Mouse (Mus musculus) T-helper 2 cell (primary cell): Measurements from ENCODE around the gene Foxa1.

Source experiments
- in situ Hi-C: fragments of 300-600 bp; cut with MboI, MseI; formaldehyde crosslinking; loops from one replicate; pipeline ENCODE4 v1.15.1; 2025; ENCODE audit warnings: high pct_unique_total_duplicates

Gene Foxa1

GRCm38 (mm10) chr12:57546415-57547201 lies at the start of gene Foxa1:
TSS of gene Foxa1 (minus strand) at chr12:57546916.
- in situ Hi-C loops: loop anchor here (10.0 to 25.0 kb wide), 2 partner anchors 284 to 852 kb away; partner anchors contain the start of gene Pax9

- in situ Hi-C loops: no loop called here
These were observed 29.4 kb upstream of the Foxa1 start for GRCm38 (mm10) chr12:57575931-57576628.

GRCm38 (mm10) chr12:57572415-57572814 lies 25.7 kb upstream of the Foxa1 start:
- in situ Hi-C loops: no loop called here

- in situ Hi-C loops: no loop called here
These were observed 25.1 kb upstream of the Foxa1 start for GRCm38 (mm10) chr12:57571773-57572172.

- in situ Hi-C loops: no loop called here
These were observed 17.2 kb upstream of the Foxa1 start, which contains the start of gene Ttc6 for GRCm38 (mm10) chr12:57563909-57564308. TSS of gene Ttc6 (plus strand) at chr12:57564113.

GRCm38 (mm10) chr12:57554091-57554490 lies 7.4 kb upstream of the Foxa1 start:
- in situ Hi-C loops: no loop called here

GRCm38 (mm10) chr12:57552286-57552685 lies 5.6 kb upstream of the Foxa1 start:
- in situ Hi-C loops: no loop called here

GRCm38 (mm10) chr12:57550881-57551280 lies 4.2 kb upstream of the Foxa1 start:
- in situ Hi-C loops: no loop called here

GRCm38 (mm10) chr12:57550181-57550808 lies 3.6 kb upstream of the Foxa1 start:
- in situ Hi-C loops: no loop called here

GRCm38 (mm10) chr12:57549667-57550160 lies 3.0 kb upstream of the Foxa1 start:
- in situ Hi-C loops: loop anchor here (10.0 to 25.0 kb wide), 2 partner anchors 287 to 855 kb away; partner anchors contain the start of gene Pax9

GRCm38 (mm10) chr12:57548981-57549666 lies 2.4 kb upstream of the Foxa1 start:
- in situ Hi-C loops: loop anchor here (10.0 to 25.0 kb wide), 2 partner anchors 287 to 854 kb away; partner anchors contain the start of gene Pax9

GRCm38 (mm10) chr12:57548352-57548980 lies 1.8 kb upstream of the Foxa1 start:
- in situ Hi-C loops: loop anchor here (10.0 to 25.0 kb wide), 2 partner anchors 286 to 854 kb away; partner anchors contain the start of gene Pax9

GRCm38 (mm10) chr12:57547890-57548289 lies 1.2 kb upstream of the Foxa1 start:
- in situ Hi-C loops: loop anchor here (10.0 to 25.0 kb wide), 2 partner anchors 286 to 853 kb away; partner anchors contain the start of gene Pax9

GRCm38 (mm10) chr12:57545371-57546241 lies 1.1 kb downstream of the Foxa1 start:
- in situ Hi-C loops: loop anchor here (10.0 to 25.0 kb wide), 2 partner anchors 283 to 851 kb away; partner anchors contain the start of gene Pax9

GRCm38 (mm10) chr12:57544641-57545370 lies 1.9 kb downstream of the Foxa1 start:
- in situ Hi-C loops: loop anchor here (10.0 to 25.0 kb wide), 2 partner anchors 283 to 850 kb away; partner anchors contain the start of gene Pax9

GRCm38 (mm10) chr12:57543627-57543991 lies 3.1 kb downstream of the Foxa1 start:
- in situ Hi-C loops: loop anchor here (10.0 to 25.0 kb wide), 2 partner anchors 281 to 849 kb away; partner anchors contain the start of gene Pax9

- in situ Hi-C loops: loop anchor here (10.0 to 25.0 kb wide), 2 partner anchors 281 to 848 kb away; partner anchors contain the start of gene Pax9
These were observed 3.7 kb downstream of the Foxa1 start for GRCm38 (mm10) chr12:57542746-57543626.
